Mouse (Mus musculus) forebrain, embryonic 12.5 days (tissue): ENCODE measurements around the gene Chd9. TPM values are rescaled to one million over a fixed set of nuclear protein-coding genes. Genes with fewer than 3 reads are reported as not detected.
A peak's percentile ranks its signal among the peaks of the same experiment; 100 is the strongest.

Source experiments
- ATAC-seq: fragments of 200-750 bp; cut with Nextera tagmentation; 2 replicates; pipeline ENCODE4 v1.8.0; 2017; ENCODE audit warnings: moderate TSS enrichment; ENCODE audit not compliant: low FRiP score
- H3K27ac ChIP-seq: fragments of 300-500 bp; sonication (generic); 2 replicates; pipeline ENCODE4 v1.5.1; 2016; ENCODE audit warnings: mild to moderate bottlenecking
- H3K27me3 ChIP-seq: fragments of 300-500 bp; sonication (generic); 2 replicates; pipeline ENCODE4 v1.6.1; 2016; ENCODE audit warnings: mild to moderate bottlenecking
- H3K36me3 ChIP-seq: fragments of 300-500 bp; sonication (generic); replicated peaks from 2 replicates; pipeline ENCODE4 v1.6.1; 2016; ENCODE audit warnings: mild to moderate bottlenecking
- H3K4me1 ChIP-seq: fragments of 300-500 bp; sonication (generic); 2 replicates; pipeline ENCODE4 v1.6.1; 2016
- H3K4me2 ChIP-seq: fragments of 300-500 bp; sonication (generic); 2 replicates; pipeline ENCODE4 v1.6.1; 2016; ENCODE audit warnings: mild to moderate bottlenecking, moderate library complexity
- H3K4me3 ChIP-seq: fragments of 300-500 bp; sonication (generic); replicated peaks from 2 replicates; pipeline ENCODE4 v1.5.1; 2016; ENCODE audit warnings: mild to moderate bottlenecking
- H3K9ac ChIP-seq: fragments of 300-500 bp; sonication (generic); 2 replicates; pipeline ENCODE4 v1.6.1; 2016; ENCODE audit warnings: mild to moderate bottlenecking
- H3K9me3 ChIP-seq: fragments of 300-500 bp; sonication (generic); 2 replicates; pipeline ENCODE4 v1.6.1; 2016
- WGBS: fragments of 180-500 bp; shearing (Covaris S2); methylation state at CpG from one replicate; pipeline ENCODE4 v1.1.7; 2016; 5-methylcytosine and 5-hydroxymethylcytosine counted together
- polyA plus RNA-seq: library from polyadenylated mRNA; unstranded; fragments of >200 nt; fragmentation: Nextera tagmentation; extraction: Ambion mirVana; gene quantifications from 2 replicates; pipeline ENCODE4 v1.2.1, GENCODE M21; 2016

Gene Chd9
- polyA plus RNA-seq, 1 experiment from 2014 or later: 73.3 TPM

GRCm38 (mm10) chr8:90825459-90825871 is 2.7 kb upstream of the Chd9 start:
- Histone ChIP-seq H3K27ac (no peak overlapping the region), H3K4me2 (no peak overlapping the region), H3K27me3 (peaks cover 6% of the 10 kb centered on the region), H3K9me3 (no peaks in the 10 kb centered on the region), H3K9ac (no peak overlapping the region), H3K4me3 (no peak overlapping the region), H3K4me1 (peaks cover 16% of the 10 kb centered on the region), H3K36me3 (no peaks in the 10 kb centered on the region)
- no peak for ATAC-seq
- WGBS: 85% methylated on average over 9 of the region's 9 CpGs

- H3K9me3 ChIP-seq: no peaks in the 10 kb centered on the region
- 2% methylated on average over 11 of the region's 11 CpGs for WGBS
- peak overlapping the region; percentile 72 for H3K4me2 ChIP-seq
- H3K27ac ChIP-seq: peak overlapping the region; percentile 71
- peak; percentile 67 for ATAC-seq
- peak overlapping the region; percentile 46 for H3K4me3 ChIP-seq
- H3K27me3 ChIP-seq: peaks cover 6% of the 10 kb centered on the region
- H3K9ac ChIP-seq: peak overlapping the region; percentile 50
- no peaks in the 10 kb centered on the region for H3K36me3 ChIP-seq
- H3K4me1 ChIP-seq: peaks cover 16% of the 10 kb centered on the region
Observed at GRCm38 (mm10) chr8:90828987-90829740, 1.0 kb downstream of the Chd9 start.

DNA sequence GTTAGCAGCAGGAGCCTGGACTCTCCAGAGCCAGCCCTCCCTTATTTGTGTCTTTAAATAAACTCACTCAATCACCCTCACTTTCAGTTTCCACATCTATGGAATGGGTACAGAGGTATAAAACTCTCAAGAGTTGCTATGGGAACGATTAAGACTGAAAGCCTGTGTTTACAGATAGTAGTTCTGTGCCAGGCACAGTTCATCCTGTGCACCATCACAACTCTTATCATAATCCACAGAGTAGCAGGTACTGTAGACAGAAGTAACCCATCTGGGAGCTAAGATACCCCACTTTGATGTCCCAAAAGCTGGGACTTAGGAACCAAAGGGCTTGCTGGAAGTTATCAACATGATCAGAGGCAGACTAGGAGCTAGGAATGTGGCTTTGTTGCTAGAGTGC is 1.7 kb downstream of the Chd9 start:
- H3K4me3 ChIP-seq: no peak overlapping the region

DNA sequence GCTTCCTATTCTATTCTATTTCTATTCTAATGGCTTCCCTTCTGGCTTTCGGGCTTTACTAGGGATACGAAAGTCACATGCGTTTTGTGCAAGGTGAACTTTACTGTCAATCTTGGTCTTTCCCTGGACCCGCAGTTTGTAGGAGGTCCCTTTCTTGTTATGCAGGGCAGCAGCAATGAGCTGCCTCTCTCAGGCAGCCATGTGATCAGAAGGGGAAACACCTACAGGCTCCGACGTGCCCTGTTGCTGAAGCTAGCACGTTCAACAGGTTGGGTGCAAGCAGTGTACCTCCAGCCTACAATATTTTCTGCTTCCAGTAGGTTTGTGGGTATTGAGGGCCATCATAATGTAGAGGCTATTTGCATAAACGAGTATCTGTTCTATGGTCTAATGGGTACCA is 2.8 kb downstream of the Chd9 start:
- Histone ChIP-seq H3K4me2 (no peak overlapping the region), H3K4me3 (no peak overlapping the region), H3K36me3 (no peaks in the 10 kb centered on the region), H3K9ac (no peak overlapping the region), H3K27me3 (no peaks in the 10 kb centered on the region), H3K4me1 (peaks cover 16% of the 10 kb centered on the region), H3K9me3 (no peaks in the 10 kb centered on the region), H3K27ac (no peak overlapping the region)
- WGBS: 69% methylated on average over 8 of the region's 8 CpGs
- ATAC-seq: no peak

More for the DNA sequence above, 1.7 kb downstream of the Chd9 start:
- ATAC-seq: no peak
- Histone ChIP-seq H3K9ac (no peak overlapping the region), H3K4me1 (peaks cover 16% of the 10 kb centered on the region), H3K27ac (no peak overlapping the region), H3K27me3 (peaks cover 6% of the 10 kb centered on the region), H3K36me3 (no peaks in the 10 kb centered on the region), H3K9me3 (no peaks in the 10 kb centered on the region), H3K4me2 (peak overlapping the region; percentile 72)
- 87% methylated on average over 1 of the region's 1 CpGs for WGBS

DNA sequence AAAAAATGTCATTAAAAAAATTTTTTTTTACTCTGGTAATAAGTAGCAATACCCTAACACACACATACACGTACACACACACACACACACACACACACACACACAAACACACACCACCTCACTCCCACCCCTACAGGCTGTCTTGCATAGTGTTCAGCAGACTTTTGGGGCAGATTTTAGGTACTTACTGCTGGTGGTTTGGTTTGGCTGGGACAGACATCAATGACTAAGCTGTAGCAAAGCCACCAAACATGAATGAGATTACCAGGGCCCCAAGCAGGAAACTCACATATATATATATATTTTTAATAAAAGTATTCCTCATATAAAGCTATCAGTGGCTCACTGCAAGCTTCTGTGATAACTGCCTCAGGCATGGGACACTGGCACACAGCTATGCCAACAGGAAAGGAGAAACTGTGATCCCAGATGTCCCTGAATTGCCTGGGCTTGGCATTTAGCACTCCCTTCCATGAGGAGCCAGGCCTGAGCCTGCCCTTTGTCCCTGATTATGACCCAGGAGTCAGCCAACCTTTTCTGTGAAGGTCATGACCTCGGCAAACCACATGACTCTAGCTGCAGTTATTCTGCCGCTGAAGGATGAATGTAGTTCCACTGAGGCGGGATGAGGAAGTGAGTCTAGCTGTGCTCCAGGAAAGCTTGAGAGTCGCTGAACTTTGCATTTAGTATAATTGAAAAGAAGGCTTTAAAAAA is 4.6 kb downstream of the Chd9 start:
- peaks cover 16% of the 10 kb centered on the region for H3K4me1 ChIP-seq
- WGBS: 41% methylated on average over 5 of the region's 5 CpGs
- H3K9me3 ChIP-seq: no peaks in the 10 kb centered on the region
- no peak for ATAC-seq
- no peak overlapping the region for H3K9ac ChIP-seq
- H3K27me3 ChIP-seq: no peaks in the 10 kb centered on the region
- no peaks in the 10 kb centered on the region for H3K36me3 ChIP-seq
- no peak overlapping the region for H3K4me3 ChIP-seq
- no peak overlapping the region for H3K4me2 ChIP-seq
- no peak overlapping the region for H3K27ac ChIP-seq

GRCm38 (mm10) chr8:90833628-90834320 is 5.6 kb downstream of the Chd9 start:
- no peaks in the 10 kb centered on the region for H3K36me3 ChIP-seq
- no peak for ATAC-seq
- no peak overlapping the region for H3K4me2 ChIP-seq
- peaks cover 10% of the 10 kb centered on the region for H3K4me1 ChIP-seq
- WGBS: 78% methylated on average over 6 of the region's 6 CpGs
- no peak overlapping the region for H3K27ac ChIP-seq
- no peaks in the 10 kb centered on the region for H3K9me3 ChIP-seq
- no peak overlapping the region for H3K4me3 ChIP-seq
- no peak overlapping the region for H3K9ac ChIP-seq
- no peaks in the 10 kb centered on the region for H3K27me3 ChIP-seq

DNA sequence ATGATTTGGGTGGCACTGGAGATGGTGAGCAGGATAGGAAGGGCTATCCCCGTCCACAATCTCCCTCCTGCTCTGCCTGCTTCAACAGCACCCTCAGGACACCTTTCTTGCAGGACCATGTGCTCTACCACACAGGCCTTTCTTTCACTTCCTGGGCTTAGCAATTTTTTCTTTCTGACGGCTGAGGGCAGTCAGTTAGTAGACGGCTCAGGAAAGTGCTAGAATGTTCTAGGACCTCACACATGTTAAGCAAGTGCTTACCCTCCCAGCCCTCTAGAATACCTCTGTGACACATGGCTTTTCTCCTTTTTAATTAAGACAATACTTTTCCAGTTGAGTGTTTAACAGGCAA is 6.1 kb downstream of the Chd9 start:
- H3K4me3 ChIP-seq: no peak overlapping the region
- no peaks in the 10 kb centered on the region for H3K36me3 ChIP-seq
- no peak overlapping the region for H3K4me2 ChIP-seq
- no peak for ATAC-seq
- no peak overlapping the region for H3K9ac ChIP-seq
- no peaks in the 10 kb centered on the region for H3K9me3 ChIP-seq
- WGBS: 88% methylated on average over 3 of the region's 3 CpGs
- H3K4me1 ChIP-seq: peaks cover 4% of the 10 kb centered on the region
- H3K27me3 ChIP-seq: no peaks in the 10 kb centered on the region
- no peak overlapping the region for H3K27ac ChIP-seq

GRCm38 (mm10) chr8:90837440-90837839 is 9.3 kb downstream of the Chd9 start:
- Histone ChIP-seq H3K4me1 (no peaks in the 10 kb centered on the region; the same call in 1 of the 2 replicates), H3K4me2 (no peak overlapping the region), H3K27ac (no peak overlapping the region), H3K9me3 (no peaks in the 10 kb centered on the region), H3K4me3 (no peak overlapping the region), H3K27me3 (no peaks in the 10 kb centered on the region), H3K36me3 (no peaks in the 10 kb centered on the region), H3K9ac (no peak overlapping the region)
- 91% methylated on average over 6 of the region's 6 CpGs for WGBS
- ATAC-seq: no peak

DNA sequence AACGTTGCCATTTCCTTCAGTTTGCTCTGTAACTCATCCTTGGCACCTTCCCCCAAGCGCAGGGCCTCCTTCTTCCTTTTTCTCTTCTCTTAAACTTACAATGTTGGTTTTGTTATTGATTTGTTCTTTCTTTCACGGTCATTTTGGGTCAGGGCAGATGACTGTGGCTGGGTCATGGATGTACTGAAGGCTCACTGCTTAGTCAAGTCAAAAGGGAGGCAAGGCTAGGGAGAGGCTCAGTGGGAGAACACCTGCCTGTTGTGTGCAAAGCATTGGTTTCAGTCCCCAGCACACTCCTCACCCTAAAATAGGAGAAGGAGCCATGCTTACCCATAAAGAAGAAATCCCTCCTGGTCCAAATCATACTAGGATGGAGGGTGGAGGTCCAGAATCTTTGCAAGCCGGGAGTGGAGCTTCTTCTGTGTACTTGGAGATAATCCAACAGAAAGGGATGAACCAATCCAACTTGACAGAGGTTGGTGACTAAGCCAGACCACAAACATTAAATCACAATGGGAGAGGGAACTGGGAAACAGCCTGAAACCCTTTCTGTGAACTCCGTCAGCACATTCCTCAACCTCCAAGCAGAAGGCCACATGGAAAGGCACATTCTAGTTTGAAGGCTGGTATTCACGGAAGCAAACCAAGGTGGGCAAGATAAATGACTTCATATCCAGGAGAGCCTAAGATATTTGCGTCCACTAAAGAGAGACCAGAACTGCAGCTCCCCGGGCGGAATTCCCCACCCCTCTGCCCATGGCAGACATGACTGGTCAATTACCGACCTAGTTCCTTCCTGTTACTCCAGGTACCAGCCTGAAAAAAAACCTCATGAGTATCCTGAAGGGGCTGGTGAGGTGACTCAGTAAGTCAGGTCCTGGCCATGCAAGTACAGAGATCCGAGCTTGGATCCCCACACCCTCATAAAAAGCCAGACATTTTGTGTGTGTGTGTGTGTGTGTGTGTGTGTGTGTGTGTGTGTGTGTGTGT is 11.9 kb downstream of the Chd9 start:
- no peak overlapping the region for H3K9ac ChIP-seq
- no peaks in the 10 kb centered on the region for H3K36me3 ChIP-seq
- no peak overlapping the region for H3K27ac ChIP-seq
- 85% methylated on average over 11 of the region's 11 CpGs for WGBS
- no peaks in the 10 kb centered on the region; the same call in 1 of the 2 replicates for H3K4me1 ChIP-seq
- no peaks in the 10 kb centered on the region for H3K9me3 ChIP-seq
- no peak overlapping the region for H3K4me3 ChIP-seq
- no peaks in the 10 kb centered on the region for H3K27me3 ChIP-seq
- H3K4me2 ChIP-seq: no peak overlapping the region
- ATAC-seq: no peak

DNA sequence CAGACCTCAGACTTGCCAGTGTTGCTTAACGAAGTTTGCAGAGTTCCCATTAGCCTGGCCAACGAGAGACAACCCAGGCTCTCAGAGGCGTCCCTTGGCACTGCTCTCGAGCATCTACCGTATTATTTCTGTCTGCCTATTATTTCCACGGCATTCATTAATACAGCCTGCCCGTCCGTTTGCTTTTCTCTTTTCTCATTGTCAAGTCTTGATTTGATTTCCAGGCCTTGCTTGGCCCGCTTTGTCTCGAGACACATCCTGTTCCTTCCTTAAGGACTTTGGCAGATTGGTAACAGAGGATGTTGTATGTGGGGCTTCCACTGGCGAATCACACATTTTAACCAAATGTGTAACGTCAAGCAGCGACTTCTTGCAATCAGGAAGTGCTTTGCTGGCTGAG is 13.2 kb downstream of the Chd9 start:
- no peak overlapping the region for H3K4me3 ChIP-seq
- no peak overlapping the region for H3K27ac ChIP-seq
- no peak for ATAC-seq
- H3K4me1 ChIP-seq: no peaks in the 10 kb centered on the region; the same call in 1 of the 2 replicates
- H3K4me2 ChIP-seq: no peak overlapping the region
- H3K27me3 ChIP-seq: no peaks in the 10 kb centered on the region
- no peaks in the 10 kb centered on the region for H3K36me3 ChIP-seq
- no peaks in the 10 kb centered on the region for H3K9me3 ChIP-seq
- 51% methylated on average over 13 of the region's 13 CpGs for WGBS
- H3K9ac ChIP-seq: no peak overlapping the region

GRCm38 (mm10) chr8:90843127-90843526 is 15.0 kb downstream of the Chd9 start:
- Histone ChIP-seq H3K27ac (no peak overlapping the region), H3K27me3 (no peaks in the 10 kb centered on the region), H3K4me1 (no peaks in the 10 kb centered on the region; the same call in 1 of the 2 replicates), H3K4me3 (no peak overlapping the region), H3K9ac (no peak overlapping the region), H3K9me3 (no peaks in the 10 kb centered on the region), H3K4me2 (no peak overlapping the region), H3K36me3 (no peaks in the 10 kb centered on the region)
- ATAC-seq: no peak
- 88% methylated on average over 6 of the region's 6 CpGs for WGBS
